Mouse (Mus musculus): ENCODE measurements at regions not wholly inside any gene's neighbourhood (a gene's known extent, or its start where the extent isn't known, plus 50 kb on each side); places are given as distances from the start of the nearest gene placed in this dataset.
"Not testable (repeated sequence)": the region's sequence is repeated elsewhere in the genome, so short reads cannot be mapped to it uniquely, and the experiment has no call there.

DNA sequence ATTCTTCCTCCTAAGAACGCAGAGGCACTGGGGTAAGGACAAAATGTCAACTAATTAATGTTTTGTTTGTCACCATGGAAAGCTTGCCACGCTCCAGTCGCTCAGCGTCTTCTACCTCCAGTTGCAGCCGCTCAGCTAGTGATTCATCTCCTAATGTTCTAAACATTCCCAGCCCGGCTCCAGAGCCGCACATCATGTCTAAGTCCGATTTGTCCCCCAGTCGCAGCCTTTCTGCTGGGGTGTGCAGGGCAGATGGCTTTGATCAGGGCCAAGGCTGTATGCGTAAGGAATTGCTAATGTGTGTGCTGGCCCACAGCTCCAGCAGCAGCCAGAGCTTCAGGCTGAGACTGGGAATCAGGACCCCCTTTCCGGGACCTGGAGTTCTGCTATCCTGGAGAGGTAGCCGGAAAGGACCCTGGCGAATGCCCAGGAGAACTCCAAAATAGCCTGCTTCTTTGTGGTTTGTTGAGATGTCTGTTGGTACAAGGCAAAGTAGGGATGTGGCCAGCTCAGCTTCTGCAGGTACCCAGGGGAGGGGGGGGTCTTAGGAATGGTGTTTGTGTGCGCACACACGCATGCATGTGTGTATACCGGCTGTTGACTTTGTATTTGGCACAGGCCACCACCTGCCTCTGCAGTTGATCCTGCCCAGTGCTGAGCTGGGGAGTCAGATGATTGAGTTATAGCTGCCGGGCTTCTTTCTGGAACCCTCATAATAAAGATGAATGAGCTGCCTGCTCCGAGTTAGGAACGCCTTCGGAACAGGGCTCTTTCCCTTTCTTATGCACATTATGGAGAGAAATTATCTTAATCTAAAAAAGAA is 143.0 kb upstream of the Kcng1 start:
- DNase-seq (ENCODE audit: low spot score): no peak

DNA sequence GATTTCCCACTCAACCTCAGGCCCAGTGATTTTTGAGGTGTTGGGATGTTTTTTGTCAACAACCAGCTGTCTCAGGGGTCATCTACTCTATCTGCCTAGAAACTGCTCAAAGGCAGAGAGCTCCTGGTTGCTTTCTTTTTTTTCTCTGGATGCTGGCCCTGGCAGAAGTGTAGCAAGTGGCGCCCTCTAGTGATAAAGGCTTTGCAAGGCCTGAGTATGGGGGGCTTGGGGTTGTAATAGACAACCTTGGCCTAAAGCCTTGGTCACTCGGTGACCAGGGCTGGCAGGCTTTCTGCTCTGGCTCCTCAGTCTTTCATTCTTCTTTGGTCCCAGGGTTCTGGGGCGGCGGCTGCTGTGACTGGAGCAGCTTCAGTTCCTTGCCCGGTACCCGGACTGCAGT is 142.0 kb upstream of the Kcng1 start:
- no peak for DNase-seq (ENCODE audit: low spot score)

DNA sequence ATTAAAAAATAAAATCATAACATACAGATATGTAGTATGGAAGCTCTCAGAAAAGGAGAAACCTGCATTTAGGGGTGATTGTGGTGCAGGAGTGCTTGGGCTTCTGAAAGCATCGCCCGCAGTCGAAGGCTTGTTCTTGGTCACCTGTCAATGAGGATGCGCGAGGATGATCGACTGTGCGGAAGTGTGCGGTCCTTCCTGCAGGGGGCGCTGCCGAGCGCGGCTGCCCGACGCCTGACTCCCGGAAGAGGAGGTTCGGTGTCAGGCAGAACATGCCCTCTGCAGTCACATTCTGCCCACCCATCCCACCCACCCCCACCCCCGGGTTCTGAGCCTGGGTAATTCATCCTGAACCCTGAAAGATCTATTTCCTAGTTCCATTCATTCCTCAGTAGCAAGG is 133.6 kb upstream of the Kcng1 start:
- DNase-seq (ENCODE audit: low spot score): no peak

DNA sequence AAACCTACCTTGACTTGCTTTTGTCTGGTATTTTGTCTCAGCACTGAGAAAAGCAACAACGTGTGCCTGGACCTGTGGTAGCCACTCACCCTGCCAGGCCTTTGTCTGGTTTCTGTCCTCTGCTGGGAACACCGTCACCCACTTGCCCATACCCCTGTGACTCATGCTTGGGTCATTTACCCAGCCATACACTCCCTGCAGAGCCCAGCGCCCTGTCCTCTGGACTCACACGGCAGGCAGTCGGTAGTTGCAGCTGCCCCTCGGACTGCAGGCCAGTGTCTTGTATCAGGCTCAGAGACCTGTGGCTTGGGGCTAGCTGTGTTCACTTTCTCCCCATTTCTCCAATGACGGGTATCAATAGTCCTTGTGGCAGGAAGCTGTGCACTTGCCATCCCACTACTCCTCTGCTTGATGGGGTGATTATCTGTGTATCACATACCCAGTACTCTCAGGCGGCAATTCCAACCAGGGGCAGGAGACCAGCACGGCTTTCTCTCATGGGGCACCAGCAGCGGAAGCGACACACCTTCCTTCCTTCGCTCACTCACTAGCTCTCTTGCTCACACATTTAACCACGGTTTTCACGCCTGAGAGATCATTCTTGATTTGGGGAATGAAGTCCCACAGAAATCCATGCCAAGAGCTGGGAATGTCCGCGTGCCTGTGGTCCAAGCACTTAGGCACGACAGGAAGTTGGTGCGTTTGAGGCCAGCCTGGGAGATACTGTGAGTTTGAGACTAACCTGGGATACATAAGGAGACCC is 132.8 kb upstream of the Kcng1 start:
- DNase-seq (ENCODE audit: low spot score): no peak

DNA sequence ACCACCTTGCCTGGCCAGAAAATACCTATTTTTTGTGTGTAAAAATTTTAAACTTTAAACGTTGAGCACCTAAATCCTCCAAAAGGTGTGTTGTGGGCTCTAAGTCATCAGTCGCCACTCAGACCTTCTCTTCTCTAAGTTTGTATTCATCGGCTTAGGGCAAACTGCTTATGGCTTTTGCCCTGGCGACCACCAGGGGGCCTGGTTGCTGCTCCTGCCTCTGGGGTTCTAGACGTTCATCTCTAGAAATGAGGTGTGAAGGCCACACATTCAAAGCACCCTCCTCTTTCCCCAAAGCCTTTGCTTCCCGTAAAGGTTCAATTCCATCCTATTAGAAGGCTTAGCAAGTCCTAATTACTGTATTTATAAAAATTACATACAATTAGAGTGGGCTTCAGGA is 131.3 kb upstream of the Kcng1 start:
- DNase-seq (ENCODE audit: low spot score): no peak

DNA sequence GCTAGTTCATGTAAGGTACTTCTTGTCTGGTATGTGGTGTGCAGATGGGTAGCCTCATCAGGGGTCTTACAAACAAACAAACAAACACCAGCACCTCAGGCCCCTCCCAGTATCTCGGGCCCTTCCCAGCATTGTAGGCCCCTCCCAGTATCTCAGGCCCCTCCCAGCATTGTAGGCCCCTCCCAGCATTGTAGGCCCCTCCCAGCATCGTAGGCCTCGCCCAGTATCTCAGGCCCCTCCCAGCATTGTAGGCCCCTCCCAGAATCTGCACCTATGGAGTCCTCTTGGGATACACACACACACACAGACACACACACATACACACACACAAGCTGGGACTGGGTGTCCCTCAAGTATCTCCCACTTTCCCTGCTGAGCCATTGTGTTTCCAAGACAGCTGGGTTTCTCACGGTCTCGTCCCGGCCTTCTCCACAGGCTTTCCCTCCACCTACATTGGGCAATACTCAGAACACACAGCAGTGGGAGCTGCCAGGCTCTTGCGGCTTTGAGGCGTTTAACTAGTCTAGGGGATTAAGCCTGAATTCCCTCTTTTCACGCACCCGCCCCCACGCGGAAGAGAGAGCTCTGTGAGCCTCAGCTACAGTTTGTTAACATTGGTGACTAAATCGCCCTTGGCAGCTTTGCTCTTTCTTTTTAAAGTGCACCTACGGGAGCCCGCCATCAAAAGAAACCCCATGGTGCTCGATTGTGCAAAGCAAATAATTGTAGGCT is 121.4 kb upstream of the Kcng1 start:
- no peak for DNase-seq (ENCODE audit: low spot score)

DNA sequence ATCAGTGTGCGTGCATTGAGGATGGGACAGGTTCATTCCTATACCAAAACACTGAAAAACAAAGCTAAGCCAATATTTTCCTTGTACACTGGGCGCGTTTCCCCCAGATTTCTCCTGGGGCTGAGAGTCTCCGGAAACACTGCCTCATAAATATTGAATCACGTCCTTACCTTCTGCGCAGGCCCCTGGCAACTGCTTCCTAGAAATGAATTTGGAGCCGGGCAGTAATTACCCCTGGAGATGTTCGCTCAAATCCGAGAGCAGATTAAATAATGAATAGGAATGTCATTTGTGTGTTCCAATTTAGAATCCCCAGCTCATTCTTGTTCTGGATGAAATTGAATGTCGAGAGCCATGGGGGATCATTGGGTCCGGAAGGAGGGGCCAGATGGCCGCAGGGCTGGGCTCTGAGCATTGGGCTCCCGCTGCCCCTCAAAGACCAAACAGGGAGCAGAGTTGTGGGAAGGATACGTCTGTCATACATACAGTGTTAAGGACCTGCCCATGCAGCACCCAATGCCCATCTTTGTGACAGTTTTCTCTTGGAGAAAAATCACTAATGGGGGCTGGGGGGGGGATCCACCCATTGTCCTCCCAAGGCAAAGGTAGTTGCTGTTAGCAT is 117.7 kb upstream of the Kcng1 start:
- no peak for DNase-seq (ENCODE audit: low spot score)

DNA sequence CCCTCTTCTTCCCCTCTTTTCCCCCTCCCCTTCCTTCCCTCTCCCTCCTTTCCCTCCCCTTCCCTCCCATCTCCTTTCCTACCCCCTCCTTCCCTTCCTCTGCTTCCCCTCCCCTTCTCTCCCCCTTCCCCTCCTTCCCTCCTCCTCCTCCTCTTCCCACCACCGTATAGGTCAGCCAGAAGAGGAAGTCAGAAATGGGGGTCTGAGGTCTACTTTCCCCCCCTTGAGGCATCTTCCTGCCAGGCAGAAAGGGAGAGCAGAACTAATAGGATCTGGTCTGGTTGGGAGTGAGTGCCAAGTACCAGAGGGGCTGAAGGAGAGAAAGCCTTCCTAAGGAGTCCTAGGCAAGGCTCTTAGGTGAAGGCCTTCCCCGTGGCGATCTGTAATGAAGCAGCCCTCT is 114.8 kb upstream of the Kcng1 start:
- no peak for DNase-seq (ENCODE audit: low spot score)

DNA sequence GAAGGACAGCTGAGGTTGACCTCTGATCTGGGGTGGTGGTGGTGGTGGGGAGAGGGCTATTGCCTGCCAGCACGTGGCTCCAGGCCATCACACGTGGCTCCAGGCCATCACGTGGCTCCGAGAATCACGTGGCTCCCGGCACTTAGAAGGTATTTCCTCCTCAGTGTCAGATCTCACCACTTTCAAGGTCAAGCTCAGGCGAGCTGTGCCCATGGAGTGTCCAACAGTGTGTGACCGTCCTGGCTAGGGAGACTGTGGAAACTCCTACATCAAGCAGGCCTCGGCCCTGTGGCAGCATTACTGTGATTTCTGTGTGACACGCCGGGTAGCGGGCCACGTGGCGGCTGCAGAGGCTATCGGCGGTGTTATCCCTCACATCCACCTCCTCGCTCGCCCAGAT is 111.8 kb upstream of the Kcng1 start:
- no peak for DNase-seq (ENCODE audit: low spot score)

DNA sequence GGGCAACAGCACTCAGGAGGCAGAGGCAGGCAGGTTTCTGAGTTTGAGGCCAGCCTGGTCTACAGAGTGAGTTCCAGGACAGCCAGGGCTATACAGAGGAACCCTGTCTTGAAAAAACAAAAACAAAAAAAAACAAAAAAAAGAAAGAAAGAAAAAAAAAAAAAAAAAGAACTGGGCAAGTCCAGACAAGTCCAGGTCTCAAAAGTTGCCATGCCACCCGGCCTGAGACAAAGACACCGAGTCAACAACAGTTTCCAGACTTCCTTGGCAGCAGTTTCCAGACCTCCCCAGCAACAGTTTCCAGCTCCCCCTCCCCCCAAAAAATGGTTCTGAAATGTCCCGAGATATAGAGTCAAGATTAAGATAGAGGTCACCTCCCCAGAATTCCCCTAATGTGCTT is 110.6 kb upstream of the Kcng1 start:
- not testable (repeated sequence) for DNase-seq (ENCODE audit: low spot score)

DNA sequence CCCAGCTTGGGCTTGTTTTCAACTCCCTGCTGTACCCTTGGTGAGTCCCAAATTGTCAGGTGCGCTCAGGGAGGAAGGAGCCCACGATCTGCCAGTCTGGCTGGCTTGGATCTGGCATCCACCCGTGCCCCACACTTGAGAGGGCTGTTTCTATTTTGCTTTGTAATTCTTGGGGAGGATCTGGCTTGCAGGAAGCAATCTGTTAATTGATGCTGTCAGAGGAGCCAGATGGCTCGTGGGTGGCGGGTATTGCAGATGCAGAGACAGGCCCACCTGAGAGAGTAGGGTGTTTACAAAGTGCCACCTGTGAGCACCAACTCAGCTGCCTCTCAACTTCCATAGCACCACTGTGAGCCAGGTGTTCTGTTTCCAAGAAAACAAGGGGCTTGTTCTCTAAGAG is 99.1 kb upstream of the Kcng1 start:
- DNase-seq (ENCODE audit: low spot score): no peak

DNA sequence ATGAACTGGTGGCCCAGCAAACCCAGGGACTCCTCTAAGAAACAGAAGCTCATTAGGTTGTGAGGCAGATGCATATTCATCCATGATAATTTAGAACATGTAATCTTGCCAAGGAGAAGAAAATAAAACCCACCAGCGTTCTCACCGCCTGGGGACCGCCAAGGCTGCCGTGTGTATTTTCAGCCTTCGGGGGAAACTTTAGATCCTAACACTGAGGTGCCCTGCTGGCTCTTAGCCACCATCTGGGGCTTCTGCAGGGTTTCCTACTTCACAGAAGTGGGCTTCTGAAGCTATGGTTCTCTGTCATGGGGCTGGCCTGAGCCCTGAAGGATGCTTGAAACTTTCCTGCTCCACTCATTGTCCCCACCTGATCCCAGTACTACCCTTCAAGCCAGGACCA is 90.8 kb upstream of the Kcng1 start:
- DNase-seq (ENCODE audit: low spot score): no peak

DNA sequence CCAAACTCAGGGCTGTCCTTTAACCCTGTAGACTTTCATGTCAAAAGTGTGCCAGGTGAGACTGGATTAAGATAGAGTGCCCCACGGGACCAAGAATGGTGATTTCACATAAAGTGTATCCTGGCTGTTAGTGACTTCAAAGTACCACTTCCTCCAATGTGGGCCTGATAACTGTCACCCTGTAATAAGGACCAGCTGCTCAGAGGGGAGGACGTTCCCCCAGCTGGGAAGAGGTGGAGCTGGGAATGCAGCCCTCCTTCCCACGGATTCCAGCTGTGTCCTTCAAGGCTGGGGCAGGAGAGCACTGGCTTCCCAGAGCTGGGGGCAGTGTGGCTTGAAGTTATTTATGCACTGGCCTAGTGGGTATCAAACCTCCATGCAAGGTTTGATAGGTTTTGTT is 89.7 kb upstream of the Kcng1 start:
- DNase-seq (ENCODE audit: low spot score): no peak

DNA sequence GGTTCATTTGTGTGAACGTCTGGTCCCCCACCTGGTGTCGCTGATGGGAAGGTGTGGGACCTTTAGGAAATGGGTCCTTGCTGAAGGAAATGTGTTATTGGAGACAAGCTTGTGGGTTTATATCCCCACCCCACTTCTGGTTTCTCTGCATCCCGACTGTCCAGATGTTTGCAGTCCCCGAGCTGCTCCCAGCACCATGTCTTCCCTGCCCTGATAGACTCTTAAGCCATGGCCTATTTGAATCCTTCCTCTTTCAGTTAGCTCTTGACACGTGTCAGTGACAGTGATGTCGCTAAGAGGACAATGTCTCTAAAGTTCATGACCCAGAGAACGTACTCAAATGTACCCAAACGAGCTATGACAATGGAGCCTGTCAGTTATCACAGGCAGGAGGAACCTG is 77.7 kb upstream of the Kcng1 start:
- DNase-seq (ENCODE audit: low spot score): no peak

DNA sequence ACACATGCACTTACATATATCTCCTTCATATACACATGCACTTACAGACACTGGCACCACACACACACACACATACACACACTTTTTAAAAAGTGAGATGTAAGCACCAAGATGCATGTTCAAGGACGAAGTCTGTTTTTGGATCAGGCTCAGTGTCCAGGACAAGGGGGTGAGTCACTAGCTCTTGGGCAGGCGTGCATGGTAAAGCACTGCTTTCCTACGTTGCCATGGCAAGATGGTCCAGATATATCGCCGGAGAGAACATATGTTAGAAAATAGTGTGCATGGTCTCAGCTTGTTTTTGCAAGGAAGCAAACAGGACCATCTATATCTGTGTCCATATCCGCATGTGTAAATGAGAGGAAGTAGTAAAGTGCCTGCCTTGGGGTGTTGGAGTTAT is 77.0 kb upstream of the Kcng1 start:
- DNase-seq (ENCODE audit: low spot score): no peak

DNA sequence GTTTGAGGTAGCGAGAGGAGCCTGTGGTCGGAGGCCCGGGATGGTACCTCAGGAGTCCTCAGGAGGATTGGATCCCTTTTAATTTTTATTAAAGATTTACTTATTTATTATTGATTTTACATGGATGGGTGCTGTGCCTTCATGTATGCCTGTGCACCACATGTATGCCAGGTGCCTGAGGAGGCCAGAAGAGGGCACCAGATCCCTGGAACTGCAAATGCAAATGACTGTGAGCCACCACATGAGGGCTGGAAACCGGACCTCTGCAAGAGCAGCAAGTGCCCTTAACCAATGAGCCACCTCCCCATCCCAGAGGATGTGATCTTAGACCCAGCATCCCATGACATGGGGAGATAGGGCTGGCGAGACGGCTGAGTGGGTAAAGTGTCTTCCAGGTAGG is 76.3 kb upstream of the Kcng1 start:
- no peak for DNase-seq (ENCODE audit: low spot score)

DNA sequence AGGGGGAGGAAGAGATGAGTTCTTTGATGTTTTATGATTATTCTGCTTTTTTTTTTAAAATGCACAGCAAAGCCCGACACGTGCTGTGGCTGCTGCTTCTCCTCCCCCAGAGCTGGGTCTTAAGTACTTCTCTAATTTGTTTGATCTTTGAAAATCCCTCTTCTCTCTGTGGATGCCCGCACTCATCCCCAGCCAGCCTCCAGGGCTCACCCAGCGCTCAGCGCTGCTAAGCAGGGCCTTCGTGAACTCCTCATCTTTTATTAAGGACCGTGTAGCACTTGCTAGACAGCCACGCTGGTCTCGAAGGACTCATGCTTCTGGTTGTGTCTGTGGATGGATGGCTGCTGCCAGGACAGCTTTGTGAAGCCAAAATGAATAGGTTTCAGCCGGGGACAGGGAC is 72.9 kb upstream of the Kcng1 start:
- DNase-seq (ENCODE audit: low spot score): no peak

DNA sequence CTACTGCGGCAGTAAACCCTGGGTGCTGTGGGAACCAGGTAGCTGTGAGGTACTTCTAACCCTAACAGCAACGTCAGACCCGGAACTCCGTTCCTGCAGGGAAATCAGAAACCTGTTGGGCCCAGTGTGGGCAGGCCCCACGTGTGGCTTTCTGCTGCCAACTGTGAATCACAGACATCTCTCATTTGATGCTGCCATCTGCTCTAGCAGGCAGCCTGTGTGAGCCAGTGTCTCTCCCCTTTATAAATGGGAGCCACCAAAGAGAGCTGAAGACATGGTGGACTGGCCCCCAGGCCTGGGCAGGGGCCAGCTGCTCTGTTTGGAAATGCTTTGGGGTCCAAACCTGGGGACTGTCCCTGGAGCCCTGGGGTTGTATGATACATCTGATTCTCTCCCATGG is 71.1 kb upstream of the Kcng1 start:
- DNase-seq (ENCODE audit: low spot score): no peak

DNA sequence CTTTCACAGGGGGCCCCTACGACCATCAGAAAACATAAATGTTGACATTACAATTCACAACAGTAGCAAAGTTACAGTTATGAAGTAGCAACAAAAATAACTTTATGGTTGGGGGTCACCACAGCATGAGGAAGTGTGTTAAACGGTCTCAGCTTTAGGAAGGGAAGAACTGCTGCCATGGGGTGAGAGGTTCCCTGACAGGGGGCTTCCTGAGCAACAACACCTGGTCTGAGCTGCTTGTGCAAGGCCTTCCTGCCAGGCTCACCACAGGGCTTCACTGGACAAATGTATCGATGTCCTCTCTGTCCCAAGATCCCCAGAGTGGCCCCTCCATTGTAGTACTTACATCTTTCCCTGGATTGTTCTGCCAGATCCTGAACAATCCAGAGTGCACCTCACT is 70.7 kb upstream of the Kcng1 start:
- DNase-seq (ENCODE audit: low spot score): no peak

DNA sequence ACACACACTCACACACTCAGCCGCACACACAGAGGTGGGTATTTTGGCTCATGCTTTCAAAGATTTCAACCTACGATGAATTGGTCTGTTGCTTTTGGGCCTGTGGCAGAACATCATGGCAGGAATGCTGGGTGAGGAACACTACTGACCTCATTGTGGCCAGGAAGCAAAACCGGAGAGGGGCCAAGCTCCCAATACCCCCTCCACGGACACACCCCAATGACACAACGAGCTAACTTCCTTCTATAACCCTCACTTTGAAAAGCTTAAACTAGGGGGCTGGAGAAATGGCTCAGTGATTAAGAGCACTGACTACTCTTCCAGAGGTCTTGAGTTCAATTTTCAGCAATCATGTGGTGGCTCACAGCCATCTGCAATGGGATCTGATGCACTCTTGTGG is 63.8 kb upstream of the Kcng1 start:
- DNase-seq (ENCODE audit: low spot score): no peak

DNA sequence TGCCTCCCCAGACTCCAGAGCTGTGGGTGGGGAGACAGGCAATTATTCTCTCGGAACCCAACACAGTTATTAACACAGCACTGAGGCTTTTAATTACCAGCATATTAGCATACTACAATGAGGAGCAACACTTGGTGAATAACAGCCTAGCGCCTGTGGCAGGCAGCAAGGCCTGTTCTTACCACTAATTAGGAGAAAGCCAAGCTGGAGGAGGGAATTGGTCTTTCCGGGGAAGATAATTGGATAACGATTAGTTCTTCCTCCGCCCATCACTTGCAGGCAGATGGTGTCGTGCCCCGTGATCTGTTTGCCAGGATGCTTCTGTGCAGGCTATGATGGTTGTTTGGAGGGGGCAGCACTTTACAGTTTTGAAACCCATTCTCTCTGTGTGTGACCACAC is 62.2 kb upstream of the Kcng1 start:
- DNase-seq (ENCODE audit: low spot score): no peak

DNA sequence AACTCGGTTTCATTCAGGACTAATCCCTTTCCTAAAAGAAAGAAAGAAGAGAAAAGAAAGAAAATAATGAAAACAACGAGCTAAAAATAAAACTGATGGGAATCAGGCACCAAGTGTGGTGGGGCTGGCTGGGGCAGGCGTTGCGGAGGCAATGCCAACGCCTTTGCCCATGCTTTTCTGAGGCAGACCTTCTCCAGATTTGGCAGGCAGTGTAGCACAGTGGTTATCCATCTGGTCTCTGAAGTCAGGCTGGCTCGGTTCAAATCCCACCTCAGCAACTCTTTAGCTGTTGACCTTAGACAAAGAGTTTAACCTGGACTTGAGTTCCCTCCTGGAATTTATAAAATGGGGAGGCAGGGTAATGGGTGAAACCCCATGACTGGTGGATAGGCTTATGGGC is 57.3 kb upstream of the Kcng1 start:
- DNase-seq (ENCODE audit: low spot score): no peak

All from heart, adult 8-10 months (tissue).